Mouse (Mus musculus): Measurements from ENCODE around the gene Serinc4. TPM values are rescaled to one million over a fixed set of nuclear protein-coding genes. Genes with fewer than 3 reads are reported as not detected.

Serinc4 gene
- polyA plus RNA-seq, 2 experiments, result 0.70 to 1.1 TPM

DNA sequence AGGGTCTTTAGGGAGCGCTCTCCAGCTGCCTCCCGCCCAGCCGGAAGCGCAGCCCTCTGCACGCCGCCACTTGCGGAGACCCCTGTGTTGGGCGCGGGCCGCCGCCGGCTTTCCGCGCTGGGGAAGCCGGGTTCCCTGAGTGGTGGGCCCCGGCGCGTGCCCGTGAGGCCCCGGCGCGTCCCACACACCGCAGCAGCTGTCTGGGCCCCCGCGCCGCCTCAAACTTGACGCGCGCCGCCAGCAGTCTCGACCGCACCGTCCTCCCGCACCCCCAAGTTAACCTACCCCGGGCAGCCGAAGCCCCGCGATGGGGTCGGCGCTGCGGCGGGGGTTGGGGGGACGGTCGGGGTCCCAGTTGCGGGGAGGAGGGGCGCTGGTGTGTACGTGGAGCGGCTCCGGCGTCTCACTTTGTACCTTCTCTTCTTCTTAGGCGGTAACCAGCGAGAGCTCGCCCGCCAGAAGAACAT lies 7.0 kb downstream of the Serinc4 start:
- peak overlapping the region; percentile 93 for H3K9ac ChIP-seq (ENCODE audit: low read depth, low read length, severe bottlenecking)
- peak overlapping the region; percentile 99 for H3K4me3 ChIP-seq (replicated peaks; ENCODE audit: low read length)
- ATAC-seq (ENCODE audit: low FRiP score, low read depth) (peak; percentile 34), DNase-seq (ENCODE audit: low spot score) (no peak)
- no peaks in the 10 kb centered on the region for H3K27me3 ChIP-seq (ENCODE audit: control insufficient read depth, insufficient read depth, low read length)
- H3K9me3 ChIP-seq (ENCODE audit: control insufficient read depth, low read length), result no peaks in the 10 kb centered on the region
- H3K4me2 ChIP-seq (replicated peaks; ENCODE audit: low read depth, low read length, severe bottlenecking), result peak overlapping the region; percentile 89
- WGBS, result 5% methylated on average over 44 of the region's 54 CpGs
- peaks cover 10% of the 10 kb centered on the region for H3K4me1 ChIP-seq (ENCODE audit: control insufficient read depth, insufficient read depth, low read length)
- H3K27ac ChIP-seq (replicated peaks; ENCODE audit: low read depth, low read length), result peak overlapping the region; percentile 94
- TF ChIP-seq POLR2A (IDR thresholded peaks at IDR 0.05; ENCODE audit: borderline replicate concordance, extremely low read depth, insufficient read depth, insufficient read length), result no peak
- H3K36me3 ChIP-seq (ENCODE audit: control insufficient read depth, insufficient read depth, low read length), result peaks cover 37% of the 10 kb centered on the region

DNA sequence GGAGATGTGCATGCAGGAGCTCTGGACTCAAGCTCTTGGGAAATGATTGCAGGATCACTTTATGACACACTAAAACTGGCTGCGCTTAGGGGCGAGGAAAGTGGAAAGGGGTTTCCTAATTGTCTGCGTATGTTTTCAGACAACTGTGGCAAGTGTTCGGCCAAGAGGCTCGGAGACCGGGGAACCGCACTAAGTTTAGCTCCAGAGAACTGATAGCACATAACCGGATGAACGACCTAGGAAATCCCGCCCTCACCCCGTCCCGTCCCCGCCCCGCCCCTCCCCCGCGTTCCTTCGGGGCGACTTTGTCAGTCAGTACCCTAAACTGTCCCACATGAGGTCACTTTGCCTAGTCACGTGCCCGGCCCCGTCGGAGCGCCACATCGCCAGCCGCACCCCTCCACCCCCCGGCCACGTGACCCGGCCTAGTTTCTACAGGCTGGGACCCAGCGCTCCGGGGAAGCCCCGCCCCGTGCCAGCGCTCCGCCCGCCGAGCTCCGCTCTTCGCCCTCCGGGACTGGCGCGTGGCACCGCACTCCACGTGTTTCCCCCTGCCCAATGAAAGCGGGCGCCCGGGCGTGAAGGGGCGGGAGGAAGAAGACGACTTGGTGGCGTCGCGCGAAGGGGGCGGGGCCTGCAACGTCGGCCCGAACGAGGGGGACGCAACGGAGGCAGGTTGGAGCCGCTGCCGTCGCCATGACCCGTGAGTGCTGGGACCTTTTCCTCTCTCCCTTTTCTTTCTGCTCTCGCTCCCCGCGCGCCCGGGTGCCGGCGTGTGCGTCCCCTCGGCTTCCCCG lies 7.6 kb downstream of the Serinc4 start, which contains the start of gene Serf2:
TSS of gene Serf2 (plus strand) at position 457 of the 797 bp plus-strand sequence.
- WGBS, result 2% methylated on average over 45 of the region's 74 CpGs
- H3K4me2 ChIP-seq (replicated peaks; ENCODE audit: low read depth, low read length, severe bottlenecking), result peak within 1 kb of the TSS; percentile 89
- H3K27ac ChIP-seq (replicated peaks; ENCODE audit: low read depth, low read length), result peak within 1 kb of the TSS; percentile 94
- TF ChIP-seq POLR2A (IDR thresholded peaks at IDR 0.05; ENCODE audit: borderline replicate concordance, extremely low read depth, insufficient read depth, insufficient read length), result peak; percentile 97
- no peaks in the 10 kb centered on the region for H3K9me3 ChIP-seq (ENCODE audit: control insufficient read depth, low read length)
- H3K9ac ChIP-seq (ENCODE audit: low read depth, low read length, severe bottlenecking), result peak within 1 kb of the TSS; percentile 93
- DNase-seq (ENCODE audit: low spot score), result peak; percentile 98
- peak within 1 kb of the TSS; percentile 99 for H3K4me3 ChIP-seq (replicated peaks; ENCODE audit: low read length)
- peaks cover 10% of the 10 kb centered on the region for H3K4me1 ChIP-seq (ENCODE audit: control insufficient read depth, insufficient read depth, low read length)
- peaks cover 32% of the 10 kb centered on the region for H3K36me3 ChIP-seq (ENCODE audit: control insufficient read depth, insufficient read depth, low read length)
- ATAC-seq (ENCODE audit: low FRiP score, low read depth), result peak; percentile 96
- H3K27me3 ChIP-seq (ENCODE audit: control insufficient read depth, insufficient read depth, low read length), result no peaks in the 10 kb centered on the region

DNA sequence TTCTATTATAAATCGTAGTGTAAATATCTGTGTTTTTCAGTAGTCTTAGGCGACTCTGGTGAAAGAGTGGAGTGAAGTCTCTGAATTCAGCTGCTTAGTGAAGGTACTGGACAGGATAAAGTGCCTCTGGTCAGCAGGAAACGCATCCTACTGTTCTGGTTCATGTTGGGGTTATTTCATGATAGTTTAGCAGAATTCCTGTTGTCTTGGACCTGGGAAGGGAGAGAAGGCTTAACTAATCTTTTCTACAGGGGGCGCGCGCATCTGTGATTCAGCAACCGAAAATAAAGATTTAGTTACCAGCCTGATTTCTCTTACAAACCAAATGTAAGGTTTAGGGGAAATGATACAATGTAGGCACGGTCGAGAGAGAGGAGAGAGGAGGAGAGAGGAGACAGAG lies 8.4 kb downstream of the Serinc4 start:
- DNase-seq (ENCODE audit: low spot score) (peak; percentile 64), ATAC-seq (ENCODE audit: low FRiP score, low read depth) (no peak)
- Histone ChIP-seq H3K27me3 (ENCODE audit: control insufficient read depth, insufficient read depth, low read length) (no peaks in the 10 kb centered on the region), H3K27ac (replicated peaks; ENCODE audit: low read depth, low read length) (peak overlapping the region; percentile 94), H3K4me2 (replicated peaks; ENCODE audit: low read depth, low read length, severe bottlenecking) (peak overlapping the region; percentile 89), H3K9me3 (ENCODE audit: control insufficient read depth, low read length) (no peaks in the 10 kb centered on the region), H3K36me3 (ENCODE audit: control insufficient read depth, insufficient read depth, low read length) (peaks cover 24% of the 10 kb centered on the region), H3K9ac (ENCODE audit: low read depth, low read length, severe bottlenecking) (peak overlapping the region; percentile 61), H3K4me3 (replicated peaks; ENCODE audit: low read length) (peak overlapping the region; percentile 99), H3K4me1 (ENCODE audit: control insufficient read depth, insufficient read depth, low read length) (peaks cover 10% of the 10 kb centered on the region)
- WGBS, result 17% methylated on average over 9 of the region's 9 CpGs
- no peak for TF ChIP-seq POLR2A (IDR thresholded peaks at IDR 0.05; ENCODE audit: borderline replicate concordance, extremely low read depth, insufficient read depth, insufficient read length)

DNA sequence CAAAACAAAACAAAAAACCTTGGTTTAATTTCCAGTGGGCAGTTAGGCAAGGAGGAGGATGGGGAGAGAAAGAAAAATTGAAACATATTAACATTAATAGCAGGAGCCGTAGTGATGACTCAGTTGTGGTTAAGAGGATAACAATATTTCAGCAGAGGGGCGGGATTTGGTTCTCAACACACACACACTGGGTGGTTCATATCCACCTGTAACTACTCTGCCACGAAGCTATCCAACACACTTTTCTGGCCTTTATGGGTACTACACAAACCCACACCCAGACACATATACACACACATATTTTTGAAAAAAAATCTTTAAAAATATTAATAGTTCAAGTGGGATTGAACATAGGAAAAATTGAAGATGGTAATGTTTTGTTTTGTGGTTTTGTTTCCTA lies 9.6 kb downstream of the Serinc4 start:
- TF ChIP-seq POLR2A (IDR thresholded peaks at IDR 0.05; ENCODE audit: borderline replicate concordance, extremely low read depth, insufficient read depth, insufficient read length), result no peak
- Histone ChIP-seq H3K9me3 (ENCODE audit: control insufficient read depth, low read length) (no peaks in the 10 kb centered on the region), H3K4me1 (ENCODE audit: control insufficient read depth, insufficient read depth, low read length) (peaks cover 17% of the 10 kb centered on the region), H3K36me3 (ENCODE audit: control insufficient read depth, insufficient read depth, low read length) (peaks cover 13% of the 10 kb centered on the region; the same call in 1 of the 2 replicates), H3K27ac (replicated peaks; ENCODE audit: low read depth, low read length) (no peak overlapping the region), H3K27me3 (ENCODE audit: control insufficient read depth, insufficient read depth, low read length) (no peaks in the 10 kb centered on the region), H3K9ac (ENCODE audit: low read depth, low read length, severe bottlenecking) (no peak overlapping the region), H3K4me3 (replicated peaks; ENCODE audit: low read length) (no peak overlapping the region), H3K4me2 (replicated peaks; ENCODE audit: low read depth, low read length, severe bottlenecking) (no peak overlapping the region)
- DNase-seq (ENCODE audit: low spot score) (no peak), ATAC-seq (ENCODE audit: low FRiP score, low read depth) (no peak)
- WGBS, result 90% methylated on average over 3 of the region's 3 CpGs

DNA sequence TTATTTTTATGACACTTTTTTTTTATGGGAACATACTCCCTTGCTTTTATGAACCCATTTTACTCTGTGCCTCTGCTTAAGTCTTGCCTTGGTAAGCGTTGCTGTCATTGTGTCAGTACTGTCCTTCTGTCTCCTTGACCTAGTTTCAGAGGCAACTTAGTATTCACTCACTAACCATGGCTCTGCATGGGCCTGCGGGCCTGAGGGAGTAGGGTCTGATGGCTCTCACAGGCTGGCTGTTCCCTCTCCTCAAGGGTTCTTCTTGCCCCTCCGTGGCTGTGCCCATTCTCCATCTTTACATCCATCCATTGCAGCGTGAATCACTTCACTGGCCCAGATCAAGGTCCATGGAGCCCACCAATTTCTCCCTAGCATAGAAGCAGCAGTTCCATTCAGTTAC lies 10.1 kb downstream of the Serinc4 start:
- H3K27me3 ChIP-seq (ENCODE audit: control insufficient read depth, insufficient read depth, low read length), result no peaks in the 10 kb centered on the region
- H3K36me3 ChIP-seq (ENCODE audit: control insufficient read depth, insufficient read depth, low read length), result peaks cover 11% of the 10 kb centered on the region; the same call in 1 of the 2 replicates
- 68% methylated on average over 4 of the region's 4 CpGs for WGBS
- H3K4me3 ChIP-seq (replicated peaks; ENCODE audit: low read length), result no peak overlapping the region
- no peak overlapping the region for H3K27ac ChIP-seq (replicated peaks; ENCODE audit: low read depth, low read length)
- DNase-seq (ENCODE audit: low spot score) (no peak), ATAC-seq (ENCODE audit: low FRiP score, low read depth) (no peak)
- no peak overlapping the region for H3K4me2 ChIP-seq (replicated peaks; ENCODE audit: low read depth, low read length, severe bottlenecking)
- TF ChIP-seq POLR2A (IDR thresholded peaks at IDR 0.05; ENCODE audit: borderline replicate concordance, extremely low read depth, insufficient read depth, insufficient read length), result no peak
- peaks cover 22% of the 10 kb centered on the region for H3K4me1 ChIP-seq (ENCODE audit: control insufficient read depth, insufficient read depth, low read length)
- no peak overlapping the region for H3K9ac ChIP-seq (ENCODE audit: low read depth, low read length, severe bottlenecking)
- no peaks in the 10 kb centered on the region for H3K9me3 ChIP-seq (ENCODE audit: control insufficient read depth, low read length)
